Mouse (Mus musculus): ENCODE data around the gene Dner. TPM values are rescaled to one million over a fixed set of nuclear protein-coding genes. Genes with fewer than 3 reads are reported as not detected.

Gene Dner
- polyA plus RNA-seq, 1 experiment from 2014 or later: not detected

GRCm38 (mm10) chr1:84619131-84619760, 76.8 kb downstream of the Dner start:
- Histone ChIP-seq H3K9me3 (ENCODE audit: low read length) (no peaks in the 10 kb centered on the region), H3K4me2 (ENCODE audit: low read depth, low read length) (no peak overlapping the region), H3K36me3 (replicated peaks; ENCODE audit: insufficient read depth, low read length) (no peaks in the 10 kb centered on the region), H3K27ac (ENCODE audit: low read depth) (no peak overlapping the region), H3K27me3 (ENCODE audit: insufficient read depth, low read length) (no peaks in the 10 kb centered on the region), H3K9ac (replicated peaks) (no peak overlapping the region), H3K4me3 (ENCODE audit: low read depth, low read length) (no peak overlapping the region), H3K4me1 (ENCODE audit: insufficient read depth) (no peaks in the 10 kb centered on the region)
- DNase-seq: no peak
- 70% methylated on average over 16 of the region's 16 CpGs for WGBS (ENCODE audit: insufficient replicate concordance)
- no peak for ATAC-seq
- TF ChIP-seq EP300 (IDR thresholded peaks at IDR 0.05; ENCODE audit: low read depth): no peak
- TF ChIP-seq CTCF (IDR thresholded peaks at IDR 0.05; ENCODE audit: low read depth): no peak

GRCm38 (mm10) chr1:84618094-84618493, 77.9 kb downstream of the Dner start:
- Histone ChIP-seq H3K36me3 (replicated peaks; ENCODE audit: insufficient read depth, low read length) (no peaks in the 10 kb centered on the region), H3K4me1 (ENCODE audit: insufficient read depth) (no peaks in the 10 kb centered on the region), H3K4me3 (ENCODE audit: low read depth, low read length) (no peak overlapping the region), H3K9me3 (ENCODE audit: low read length) (no peaks in the 10 kb centered on the region), H3K9ac (replicated peaks) (no peak overlapping the region), H3K27me3 (ENCODE audit: insufficient read depth, low read length) (no peaks in the 10 kb centered on the region), H3K4me2 (ENCODE audit: low read depth, low read length) (no peak overlapping the region), H3K27ac (ENCODE audit: low read depth) (no peak overlapping the region)
- no peak for TF ChIP-seq EP300 (IDR thresholded peaks at IDR 0.05; ENCODE audit: low read depth)
- TF ChIP-seq CTCF (IDR thresholded peaks at IDR 0.05; ENCODE audit: low read depth): no peak
- no peak for DNase-seq
- WGBS (ENCODE audit: insufficient replicate concordance): 39% methylated on average over 1 of the region's 1 CpGs
- no peak for ATAC-seq

- Histone ChIP-seq H3K9ac (replicated peaks) (no peak overlapping the region), H3K4me3 (ENCODE audit: low read depth, low read length) (no peak overlapping the region), H3K9me3 (ENCODE audit: low read length) (no peaks in the 10 kb centered on the region), H3K27me3 (ENCODE audit: insufficient read depth, low read length) (no peaks in the 10 kb centered on the region), H3K27ac (ENCODE audit: low read depth) (no peak overlapping the region), H3K4me2 (ENCODE audit: low read depth, low read length) (no peak overlapping the region), H3K4me1 (ENCODE audit: insufficient read depth) (no peaks in the 10 kb centered on the region), H3K36me3 (replicated peaks; ENCODE audit: insufficient read depth, low read length) (no peaks in the 10 kb centered on the region)
- TF ChIP-seq CTCF (IDR thresholded peaks at IDR 0.05; ENCODE audit: low read depth) (no peak), EP300 (IDR thresholded peaks at IDR 0.05; ENCODE audit: low read depth) (no peak)
- DNase-seq (no peak), ATAC-seq (no peak)
Measured at GRCm38 (mm10) chr1:84616133-84616532, 79.9 kb downstream of the Dner start.

- Histone ChIP-seq H3K4me2 (ENCODE audit: low read depth, low read length) (no peak overlapping the region), H3K36me3 (replicated peaks; ENCODE audit: insufficient read depth, low read length) (no peaks in the 10 kb centered on the region), H3K4me1 (ENCODE audit: insufficient read depth) (no peaks in the 10 kb centered on the region), H3K4me3 (ENCODE audit: low read depth, low read length) (no peak overlapping the region), H3K9me3 (ENCODE audit: low read length) (no peaks in the 10 kb centered on the region), H3K9ac (replicated peaks) (no peak overlapping the region), H3K27ac (ENCODE audit: low read depth) (no peak overlapping the region), H3K27me3 (ENCODE audit: insufficient read depth, low read length) (no peaks in the 10 kb centered on the region)
- TF ChIP-seq CTCF (IDR thresholded peaks at IDR 0.05; ENCODE audit: low read depth): no peak
- no peak for TF ChIP-seq EP300 (IDR thresholded peaks at IDR 0.05; ENCODE audit: low read depth)
- ATAC-seq (no peak), DNase-seq (no peak)
- 53% methylated on average over 7 of the region's 7 CpGs for WGBS (ENCODE audit: insufficient replicate concordance)
Measured at GRCm38 (mm10) chr1:84614596-84614995, 81.4 kb downstream of the Dner start.

GRCm38 (mm10) chr1:84613119-84613518, 82.9 kb downstream of the Dner start:
- H3K27me3 ChIP-seq (ENCODE audit: insufficient read depth, low read length): no peaks in the 10 kb centered on the region

GRCm38 (mm10) chr1:84611331-84611730, 84.7 kb downstream of the Dner start:
- ATAC-seq: no peak
- H3K4me2 ChIP-seq (ENCODE audit: low read depth, low read length): no peak overlapping the region
- WGBS (ENCODE audit: insufficient replicate concordance): 72% methylated on average over 3 of the region's 3 CpGs
- H3K27me3 ChIP-seq (ENCODE audit: insufficient read depth, low read length): no peaks in the 10 kb centered on the region
- TF ChIP-seq EP300 (IDR thresholded peaks at IDR 0.05; ENCODE audit: low read depth): no peak
- no peak for TF ChIP-seq CTCF (IDR thresholded peaks at IDR 0.05; ENCODE audit: low read depth)
- H3K4me3 ChIP-seq (ENCODE audit: low read depth, low read length): no peak overlapping the region
- no peak for DNase-seq
- H3K4me1 ChIP-seq (ENCODE audit: insufficient read depth): no peaks in the 10 kb centered on the region
- no peaks in the 10 kb centered on the region for H3K9me3 ChIP-seq (ENCODE audit: low read length)
- no peaks in the 10 kb centered on the region for H3K36me3 ChIP-seq (replicated peaks; ENCODE audit: insufficient read depth, low read length)
- H3K27ac ChIP-seq (ENCODE audit: low read depth): no peak overlapping the region
- no peak overlapping the region for H3K9ac ChIP-seq (replicated peaks)

More at GRCm38 (mm10) chr1:84613119-84613518, 82.9 kb downstream of the Dner start:
- no peak for DNase-seq
- no peak overlapping the region for H3K27ac ChIP-seq (ENCODE audit: low read depth)
- no peak for ATAC-seq
- H3K9ac ChIP-seq (replicated peaks): no peak overlapping the region
- H3K4me2 ChIP-seq (ENCODE audit: low read depth, low read length): no peak overlapping the region
- no peaks in the 10 kb centered on the region for H3K4me1 ChIP-seq (ENCODE audit: insufficient read depth)
- TF ChIP-seq CTCF (IDR thresholded peaks at IDR 0.05; ENCODE audit: low read depth): no peak
- no peak for TF ChIP-seq EP300 (IDR thresholded peaks at IDR 0.05; ENCODE audit: low read depth)
- H3K4me3 ChIP-seq (ENCODE audit: low read depth, low read length): no peak overlapping the region
- no peaks in the 10 kb centered on the region for H3K9me3 ChIP-seq (ENCODE audit: low read length)
- no peaks in the 10 kb centered on the region for H3K36me3 ChIP-seq (replicated peaks; ENCODE audit: insufficient read depth, low read length)
- whole genome bisulfite sequencing (ENCODE audit: insufficient replicate concordance): 79% methylated on average over 8 of the region's 8 CpGs
